Mouse (Mus musculus): ENCODE data around the gene Creb1.
A peak's percentile ranks its signal among the peaks of the same experiment; 100 is the strongest.
"Not testable (repeated sequence)": the region's sequence is repeated elsewhere in the genome, so short reads cannot be mapped to it uniquely, and the experiment has no call there.

Creb1 gene

GRCm38 (mm10) chr1:64543750-64544149 is 11.3 kb downstream of the Creb1 start:
- DNase-seq: no peak

DNA sequence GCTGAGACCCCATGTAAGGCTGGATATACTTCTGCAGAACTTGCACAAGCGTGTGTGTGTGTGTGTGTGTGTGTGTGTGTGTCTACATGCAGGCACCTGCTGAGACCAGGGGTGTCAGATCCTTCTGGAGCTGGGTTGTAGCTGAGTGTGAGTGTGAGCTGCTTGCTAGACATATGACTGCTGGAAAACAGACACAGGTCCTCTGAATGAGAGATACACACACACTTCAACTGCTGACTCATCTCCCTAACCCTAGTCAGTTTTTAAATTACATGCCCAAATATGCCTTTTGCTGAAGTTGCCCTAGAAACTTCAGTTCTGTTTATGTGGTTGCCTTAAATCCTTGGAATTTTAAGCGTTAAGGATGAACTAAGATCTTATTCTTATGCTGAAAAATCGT is 13.6 kb downstream of the Creb1 start:
- no peak for DNase-seq

GRCm38 (mm10) chr1:64549380-64549779 is 16.9 kb downstream of the Creb1 start:
- no peak for DNase-seq

DNA sequence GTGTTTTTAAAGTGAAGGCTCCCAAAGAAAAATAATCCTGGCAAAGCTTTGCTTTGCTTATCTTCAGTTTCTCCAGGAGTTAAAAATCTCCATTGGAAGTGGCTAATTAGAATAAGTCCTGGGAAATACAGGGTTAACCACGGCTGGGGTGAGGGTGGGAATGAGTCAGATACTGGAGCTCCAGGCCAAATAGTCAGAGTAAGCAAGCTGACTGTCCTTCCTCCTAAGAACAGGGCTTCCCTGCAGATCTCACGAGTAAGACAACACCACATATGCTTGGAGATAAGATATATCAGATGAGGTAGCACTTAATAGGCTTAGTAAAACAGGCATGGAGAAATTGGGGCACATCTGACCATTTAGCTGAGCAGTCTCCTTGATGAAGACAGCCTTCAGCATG is 19.5 kb downstream of the Creb1 start:
- no peak for DNase-seq

- DNase-seq: no peak
Measured at GRCm38 (mm10) chr1:64560105-64560504, 27.7 kb downstream of the Creb1 start.

DNA sequence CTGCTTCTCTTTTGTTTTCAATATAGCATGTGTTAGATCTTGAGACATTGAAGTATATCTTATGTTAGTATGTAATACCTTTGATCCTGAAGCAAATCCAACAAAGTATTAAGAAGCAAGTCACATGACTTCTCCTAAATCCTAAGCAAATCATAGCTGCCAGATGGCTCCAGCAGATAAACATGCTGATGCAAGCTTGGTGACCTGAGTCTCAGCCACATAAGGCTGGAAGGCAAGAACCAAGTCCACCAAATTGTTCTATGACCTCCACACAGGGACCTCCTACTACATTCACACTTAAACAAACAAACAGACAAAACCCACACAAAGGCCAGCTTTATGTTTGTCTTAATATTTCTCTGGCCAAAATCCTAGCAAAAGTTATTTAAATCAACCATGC is 35.8 kb downstream of the Creb1 start:
- DNase-seq: no peak

DNA sequence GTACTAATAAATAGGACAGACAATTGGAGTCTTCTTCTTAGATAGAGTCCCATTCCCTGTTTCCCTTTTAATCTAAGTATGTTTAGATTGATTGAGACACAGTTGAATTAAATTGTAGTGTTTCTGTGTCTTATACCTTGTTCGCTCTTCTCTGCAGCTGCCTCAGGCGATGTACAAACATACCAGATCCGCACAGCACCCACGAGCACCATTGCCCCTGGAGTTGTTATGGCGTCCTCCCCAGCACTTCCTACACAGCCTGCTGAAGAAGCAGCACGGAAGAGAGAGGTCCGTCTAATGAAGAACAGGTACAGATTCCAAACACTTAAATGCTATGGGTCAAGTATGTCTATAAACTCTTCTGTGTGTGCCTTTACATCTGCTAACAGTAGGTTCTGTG is 43.6 kb downstream of the Creb1 start:
- no peak for DNase-seq

GRCm38 (mm10) chr1:64576732-64577131 is 44.3 kb downstream of the Creb1 start:
- no peak for DNase-seq

DNA sequence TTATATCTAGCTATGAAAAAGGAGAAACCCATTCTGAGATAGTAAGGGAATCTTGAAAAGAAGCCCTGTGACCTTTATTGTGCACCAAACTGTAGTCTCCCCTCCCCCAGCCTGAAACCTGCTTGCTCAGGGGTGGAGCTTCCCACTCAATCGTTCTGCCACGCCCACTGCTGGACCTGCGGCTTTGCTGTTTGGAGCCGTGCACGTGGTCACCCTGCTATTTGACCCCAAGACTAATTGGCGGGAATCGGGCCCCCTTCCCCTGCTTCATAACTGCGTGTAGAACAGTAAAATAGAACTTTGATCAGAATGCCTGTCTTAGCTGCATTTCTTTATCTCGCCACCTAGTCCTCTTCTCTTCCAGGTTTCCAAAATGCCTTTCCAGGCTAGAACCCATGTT is 45.5 kb downstream of the Creb1 start:
- DNase-seq: not testable (repeated sequence)

- DNase-seq: no peak
Measured at GRCm38 (mm10) chr1:64578801-64579200, 46.4 kb downstream of the Creb1 start.

- no peak for DNase-seq
Measured at GRCm38 (mm10) chr1:64598926-64599325, 66.5 kb downstream of the Creb1 start.

- peak in 1 of 2 experiments; percentile 38 for DNase-seq
Measured at GRCm38 (mm10) chr1:64600413-64601077, 68.1 kb downstream of the Creb1 start.

DNA sequence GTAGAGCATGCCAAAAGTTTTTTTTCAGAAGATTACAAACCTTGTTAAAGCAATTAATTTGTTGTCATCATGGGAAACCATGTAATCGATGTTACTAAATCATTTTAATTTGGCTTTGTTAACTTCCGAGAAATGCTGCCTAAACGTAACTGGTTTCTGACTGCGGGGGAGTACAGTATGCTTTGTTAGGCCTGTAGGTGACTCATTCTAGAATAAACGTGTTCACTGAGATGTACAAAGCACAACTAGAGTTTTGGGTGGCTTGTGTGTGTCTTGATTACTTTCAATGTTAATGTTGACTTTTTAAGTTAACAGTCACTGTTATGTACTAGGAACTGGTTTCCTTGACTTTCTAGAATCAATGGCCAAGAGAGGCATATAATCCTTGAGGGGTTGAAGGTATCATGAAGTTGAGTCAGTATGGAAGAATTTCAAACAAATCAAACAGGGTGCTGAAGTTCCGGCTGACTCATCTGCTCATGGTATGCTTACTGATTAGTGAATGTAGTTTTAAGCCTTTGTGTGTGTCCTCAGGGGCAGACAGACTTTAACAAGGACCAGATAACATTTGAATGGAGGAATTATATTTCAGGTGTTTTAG is 68.9 kb downstream of the Creb1 start:
- no peak for DNase-seq

DNA sequence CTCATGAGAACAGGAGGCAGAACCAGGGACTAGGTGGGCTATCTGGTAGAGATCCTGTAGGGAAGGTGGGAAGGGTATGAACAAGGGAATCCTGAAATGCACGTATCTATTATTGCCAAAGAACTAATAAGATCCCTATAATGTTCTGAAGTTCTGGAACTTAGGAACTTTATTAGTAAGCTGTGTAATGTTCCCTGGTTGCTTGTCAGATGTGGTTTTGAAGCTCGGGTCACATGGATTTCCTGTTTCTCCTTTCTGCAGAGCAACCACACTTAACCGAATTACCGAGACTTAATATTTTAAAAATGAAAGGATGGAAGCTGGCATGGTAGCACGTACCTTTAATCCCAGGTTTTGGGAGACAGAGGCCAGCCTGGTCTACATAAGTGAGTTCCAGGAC is 70.9 kb downstream of the Creb1 start:
- DNase-seq: no peak

- no peak for DNase-seq
Measured at GRCm38 (mm10) chr1:64609145-64609544, 76.7 kb downstream of the Creb1 start.

DNA sequence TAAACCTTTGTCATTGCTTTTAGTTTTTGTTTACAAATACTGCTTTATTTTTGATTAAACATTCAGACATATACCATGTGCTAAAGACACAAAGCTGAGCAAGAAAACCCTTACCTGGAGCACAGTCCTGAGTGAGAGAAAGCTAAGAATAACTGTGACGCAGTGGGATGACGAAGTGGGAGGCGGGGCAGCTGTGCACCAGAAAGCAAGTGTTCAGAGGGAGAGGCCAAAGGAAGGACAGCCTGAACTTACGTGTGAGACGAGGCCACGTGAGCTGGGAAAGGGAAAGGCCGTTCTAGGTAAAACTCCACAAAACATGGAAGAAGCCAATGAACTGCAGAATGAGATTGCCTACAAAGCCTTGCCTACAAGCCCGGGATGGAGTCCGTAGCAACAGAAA is 77.5 kb downstream of the Creb1 start:
- no peak for DNase-seq

DNA sequence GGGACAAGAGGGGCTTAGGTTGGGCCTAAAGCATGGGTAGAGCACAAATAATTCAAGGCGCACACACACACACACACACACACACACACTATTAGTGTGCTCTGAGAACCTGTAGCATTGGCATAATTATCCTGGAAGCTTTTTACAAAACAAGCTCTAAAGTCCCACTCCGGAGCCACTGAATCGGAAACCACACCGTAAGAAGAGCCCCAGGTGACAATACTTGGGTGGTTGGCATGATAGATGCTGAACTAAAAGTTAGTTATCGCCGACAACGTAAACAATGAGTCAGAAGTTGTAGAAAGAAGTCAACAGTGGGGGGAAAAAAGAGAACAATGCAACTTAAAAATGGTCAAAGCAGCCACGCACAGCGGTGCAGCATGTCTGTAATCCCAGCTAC is 81.9 kb downstream of the Creb1 start:
- no peak for DNase-seq

- DNase-seq: no peak
Measured at GRCm38 (mm10) chr1:64614801-64615345, 82.4 kb downstream of the Creb1 start.

DNA sequence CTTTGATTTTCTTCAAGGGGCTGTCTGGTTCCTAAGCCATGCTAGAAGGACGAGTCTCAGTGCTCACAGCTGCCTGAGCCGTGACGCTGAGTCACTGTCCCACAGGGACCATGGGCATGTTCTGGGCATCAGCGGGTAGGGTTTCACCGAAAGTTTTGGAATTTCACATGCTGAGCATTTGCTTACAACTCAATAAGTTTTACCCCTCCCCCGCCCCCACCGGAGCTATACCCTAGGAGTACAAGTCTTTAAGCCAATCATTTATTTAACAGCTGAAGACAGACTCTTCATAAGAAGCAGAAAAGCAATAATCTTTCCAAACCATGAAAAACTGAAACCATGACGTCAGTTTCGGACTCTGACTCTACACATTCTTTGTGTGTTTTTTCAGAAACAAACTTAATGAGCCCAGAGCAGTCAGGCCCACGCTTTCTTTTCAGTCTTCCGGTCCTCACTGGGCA is 83.1 kb downstream of the Creb1 start:
- no peak for DNase-seq

GRCm38 (mm10) chr1:64616076-64616475 is 83.6 kb downstream of the Creb1 start:
- no peak for DNase-seq

GRCm38 (mm10) chr1:64616531-64616880 is 84.1 kb downstream of the Creb1 start:
- no peak for DNase-seq

DNA sequence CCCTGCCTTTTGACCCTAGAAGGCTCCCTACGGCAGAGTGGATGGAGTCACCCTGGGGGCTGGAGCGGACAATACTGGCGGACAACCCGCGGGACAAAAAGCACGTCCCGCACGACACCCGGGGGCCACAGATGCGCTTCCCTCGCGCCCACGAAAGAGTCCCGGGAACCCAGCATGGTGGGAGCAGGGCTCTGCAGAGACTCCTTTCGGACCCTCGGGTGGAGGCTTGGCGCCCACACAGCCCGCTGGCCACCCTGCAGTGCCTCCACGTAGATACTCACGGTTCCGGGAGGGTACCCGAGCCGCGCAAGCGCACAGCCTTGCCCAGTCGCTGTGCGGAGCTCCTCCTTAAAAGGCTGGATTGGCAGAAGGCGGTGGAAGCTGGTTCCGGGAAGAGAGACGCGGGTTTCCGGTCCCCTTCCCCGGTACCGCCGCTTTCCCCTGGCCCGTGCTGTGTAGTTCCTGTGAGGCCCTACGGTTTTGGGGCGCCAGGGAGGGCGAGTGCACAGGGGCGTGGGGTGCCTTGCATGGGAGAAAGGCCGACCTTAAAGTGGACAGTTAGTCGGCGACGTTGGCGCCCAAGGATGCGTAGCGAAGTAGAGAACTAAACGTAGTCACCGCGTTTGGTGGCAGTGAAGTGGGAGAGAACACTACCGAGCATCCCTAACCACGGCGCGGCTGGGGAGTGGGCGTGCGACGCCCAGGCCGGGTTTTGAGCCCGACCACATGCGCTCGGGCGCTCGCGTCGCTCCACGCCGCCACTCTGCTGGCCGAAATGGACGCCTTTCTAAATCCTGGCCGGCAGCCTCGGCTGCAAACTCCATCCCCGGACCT is 84.7 kb downstream of the Creb1 start, which contains the start of gene Mettl21a:
Gene Mettl21a, minus strand, starts transcription at position 362 of the 834 bp plus-strand sequence.
- DNase-seq: peak; percentile 93 to 95

DNA sequence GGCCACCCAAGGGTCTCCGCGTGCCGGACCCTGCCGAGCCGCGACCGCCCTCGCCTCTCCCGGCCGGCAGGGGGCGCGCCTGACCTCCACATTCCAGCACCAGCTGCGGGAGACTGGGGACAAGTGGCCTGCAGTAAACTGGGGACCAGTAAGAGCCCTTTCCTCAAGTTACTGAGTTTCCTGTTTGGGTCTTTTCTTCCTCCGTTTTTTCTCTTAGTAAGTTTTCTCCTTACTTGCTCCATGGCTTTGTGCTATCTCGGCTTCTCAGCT is 85.2 kb downstream of the Creb1 start:
- peak; percentile 91 to 92 for DNase-seq

DNA sequence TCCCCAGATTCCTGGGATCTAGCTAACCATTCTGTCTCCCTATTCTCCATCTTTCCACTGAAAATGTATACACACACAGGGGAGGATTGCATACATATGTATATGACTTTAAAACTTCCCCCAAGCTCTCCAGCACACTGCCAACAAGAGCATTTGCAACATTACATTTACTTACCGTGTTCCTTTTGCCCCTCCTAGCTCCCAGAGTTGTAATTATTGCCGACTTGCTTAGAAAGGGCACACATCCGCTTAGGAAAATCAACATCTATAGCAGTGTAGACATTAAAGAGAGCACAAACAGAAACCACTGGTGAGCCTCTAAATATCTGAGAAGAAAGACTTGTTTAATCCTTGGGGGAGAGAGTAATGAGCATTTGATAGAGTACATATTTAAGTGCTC is 85.8 kb downstream of the Creb1 start:
- no peak for DNase-seq

All from lung, postnatal 4 days (tissue).